Mouse (Mus musculus): ENCODE measurements around the gene Mgat4c.
"Not testable (repeated sequence)": the region's sequence is repeated elsewhere in the genome, so short reads cannot be mapped to it uniquely, and the experiment has no call there.

Gene Mgat4c

DNA sequence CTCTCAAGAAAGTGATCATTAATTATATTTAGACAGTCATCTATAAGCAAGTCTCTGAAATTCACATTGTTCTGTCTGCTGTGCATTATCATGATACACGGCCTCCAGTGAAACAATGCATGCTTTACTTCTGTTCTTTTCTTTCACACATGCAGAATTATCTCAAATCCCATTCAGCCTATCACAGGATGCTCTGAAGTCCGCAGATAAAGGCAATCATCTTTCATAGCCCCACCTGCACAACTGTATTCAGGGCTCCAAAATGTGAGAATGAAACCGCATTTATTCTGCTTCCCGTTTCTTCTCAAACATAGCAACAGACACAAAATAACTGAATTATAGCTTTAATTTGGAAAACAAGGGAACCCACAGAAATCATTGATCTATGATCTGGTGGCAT, 446.1 kb downstream of the Mgat4c start:
- no peak for DNase-seq (ENCODE audit: low spot score in 2 of 2)

DNA sequence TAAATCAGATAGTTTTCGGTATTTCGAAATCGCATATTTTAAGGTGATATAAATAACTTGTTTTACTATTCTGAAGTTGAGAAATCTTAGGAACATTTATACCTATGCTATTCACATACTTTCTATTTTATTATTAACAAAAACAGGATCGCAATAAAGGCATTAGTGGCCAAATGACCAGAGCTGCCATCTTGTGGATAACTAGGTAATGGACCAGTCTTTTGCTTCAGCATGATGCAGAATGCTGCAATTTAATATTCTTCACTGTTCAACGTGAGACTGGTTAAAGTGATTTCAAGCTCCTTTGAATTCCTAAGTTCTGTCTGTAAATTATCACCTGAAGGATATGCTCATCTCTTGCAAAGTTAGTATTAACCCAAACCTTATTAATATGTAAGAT, 473.6 kb downstream of the Mgat4c start:
- no peak for DNase-seq (ENCODE audit: low spot score in 2 of 2)

DNA sequence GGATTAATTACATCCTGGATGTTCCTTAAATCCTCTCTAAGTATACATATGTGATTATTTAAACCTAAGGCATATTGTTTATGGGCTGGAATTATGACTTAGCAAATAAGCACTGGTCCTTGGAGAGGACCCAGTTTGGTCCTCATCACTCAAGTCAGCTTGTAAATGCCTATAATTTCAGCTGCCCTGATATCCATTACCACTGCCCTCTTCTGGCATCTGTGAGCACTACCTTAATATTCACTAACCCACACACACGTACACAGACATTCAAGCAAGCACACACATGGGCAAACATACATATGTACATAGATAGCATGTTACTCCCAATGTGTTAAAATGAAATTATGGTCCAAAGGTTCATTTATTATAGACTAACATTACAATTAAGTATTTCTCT, 474.6 kb downstream of the Mgat4c start:
- no peak for DNase-seq (ENCODE audit: low spot score in 2 of 2)

DNA sequence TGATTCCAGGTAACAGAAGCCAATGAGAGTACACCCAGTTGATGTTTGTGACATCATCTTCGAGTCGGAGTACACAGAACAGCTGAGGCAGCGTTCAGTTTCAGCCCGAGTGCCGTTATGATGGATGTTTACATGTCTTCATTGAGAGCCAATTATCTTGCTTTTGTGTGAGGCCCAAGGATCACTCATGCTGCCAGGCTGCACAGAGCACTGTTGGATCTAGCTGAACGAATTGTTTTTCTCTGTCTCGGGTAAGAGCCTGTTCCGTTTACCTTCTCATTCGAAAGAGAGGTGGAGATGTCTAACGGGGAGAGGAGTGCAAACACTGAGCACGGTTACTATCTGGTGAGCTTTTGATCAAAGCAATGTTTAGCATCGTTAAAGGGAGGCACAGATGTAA, 477.5 kb downstream of the Mgat4c start:
- DNase-seq (ENCODE audit: low spot score in 2 of 2): no peak

DNA sequence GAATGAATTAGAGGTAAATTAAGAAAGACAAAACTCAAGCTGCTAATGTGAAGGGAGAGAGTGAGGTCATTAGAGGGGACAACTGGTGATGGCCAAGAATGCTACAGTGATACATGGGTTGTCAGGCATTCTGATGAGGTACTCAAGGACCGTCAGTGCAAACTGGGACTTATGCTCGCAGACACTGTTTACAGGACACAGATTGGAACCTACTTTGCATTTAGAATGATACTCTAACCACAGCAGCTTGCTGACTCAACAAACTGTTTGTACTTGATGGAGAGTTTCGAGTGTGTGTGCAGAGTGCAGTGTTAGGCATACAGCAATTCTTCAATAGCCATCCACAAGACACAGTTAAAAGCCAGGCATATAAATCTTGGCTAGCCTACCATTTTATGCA, 503.4 kb downstream of the Mgat4c start:
- DNase-seq (ENCODE audit: low spot score in 2 of 2): no peak

DNA sequence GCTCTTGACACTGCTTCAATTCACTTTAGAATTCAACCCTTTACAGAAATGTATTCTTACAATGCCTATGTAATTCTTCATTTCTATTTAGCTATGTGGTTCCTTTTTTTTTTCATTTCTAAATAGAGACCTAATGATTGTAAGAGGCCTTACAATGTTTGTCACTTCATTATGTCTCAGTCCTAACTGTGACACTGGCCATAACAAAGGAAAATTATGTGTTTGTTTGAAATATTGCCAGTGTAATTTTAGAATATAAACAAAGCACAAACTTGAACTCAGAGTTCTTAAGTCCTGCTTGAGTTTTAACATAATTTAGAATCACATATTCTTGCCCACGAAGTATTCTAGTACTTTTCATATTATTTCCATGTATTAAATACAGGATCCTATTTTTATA, 510.4 kb downstream of the Mgat4c start:
- no peak for DNase-seq (ENCODE audit: low spot score in 2 of 2)

DNA sequence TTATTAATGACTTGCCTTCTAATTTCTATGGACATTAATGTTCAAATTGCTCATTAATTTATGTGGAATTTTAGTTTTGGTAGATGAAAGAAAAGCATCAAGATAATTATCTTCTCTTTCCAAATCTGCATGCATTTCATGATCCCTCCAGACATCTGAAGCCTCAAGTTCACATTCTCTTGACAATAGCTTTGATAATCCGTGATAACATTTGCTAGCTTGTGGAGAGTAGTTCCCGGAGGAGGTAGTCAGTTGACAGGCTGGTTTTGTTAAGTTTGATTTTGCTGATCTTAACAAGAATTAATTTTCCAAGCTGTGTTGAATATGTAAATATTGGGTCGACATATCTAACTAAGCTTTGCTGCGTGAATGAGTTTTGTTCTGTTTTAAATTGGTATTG, 515.6 kb downstream of the Mgat4c start:
- DNase-seq (ENCODE audit: low spot score in 2 of 2): no peak

DNA sequence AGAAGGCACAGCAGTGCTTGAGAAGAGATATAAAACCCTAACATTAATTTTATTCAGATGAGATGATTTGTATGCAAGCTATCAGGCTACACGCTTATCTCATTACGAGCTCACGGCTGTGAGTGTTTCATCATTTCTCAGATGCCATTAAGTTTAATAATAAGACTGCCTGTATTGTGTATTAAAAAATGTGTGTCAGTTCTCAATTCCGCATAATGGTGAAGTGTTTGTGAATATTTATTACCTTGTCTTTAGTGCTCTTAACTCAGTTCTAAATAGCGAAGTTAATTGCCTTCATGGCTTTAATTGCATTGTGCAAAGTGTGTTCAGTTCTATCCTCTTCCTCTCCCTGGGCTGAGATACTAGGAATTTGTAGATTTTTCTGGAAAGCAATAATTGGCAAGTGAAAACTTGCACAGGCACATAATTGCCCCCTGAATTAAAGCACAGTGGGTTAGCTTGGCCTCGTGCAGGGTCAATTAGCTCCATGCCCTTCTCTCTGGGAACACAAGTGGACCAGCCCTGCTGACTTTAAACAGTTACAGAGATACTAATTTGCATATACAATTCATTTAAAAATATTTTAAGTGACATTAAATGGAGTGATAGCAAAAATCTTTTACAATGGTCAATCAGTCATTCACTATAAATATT, 557.4 kb downstream of the Mgat4c start:
- DNase-seq (ENCODE audit: low spot score in 2 of 2): no peak

DNA sequence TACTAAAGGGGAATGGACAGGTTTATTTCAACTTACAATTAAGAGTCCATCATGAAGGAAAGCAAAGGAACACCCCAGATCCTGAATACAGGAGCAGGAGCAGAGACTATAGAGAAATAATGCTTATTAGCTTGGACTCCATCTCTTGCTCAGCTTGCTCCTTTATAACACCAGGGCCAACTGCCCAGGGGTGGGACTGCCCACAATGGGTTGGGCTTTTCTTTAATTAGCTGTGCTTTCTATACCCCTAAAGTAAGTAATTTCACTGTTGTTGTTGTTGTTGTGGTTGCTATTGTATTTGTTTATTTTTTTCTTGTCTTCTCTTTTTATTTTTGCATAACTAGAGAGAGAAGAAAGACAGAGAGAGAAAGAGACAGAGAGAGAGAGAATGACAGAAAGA, 562.6 kb downstream of the Mgat4c start:
- no peak for DNase-seq (ENCODE audit: low spot score in 2 of 2)

DNA sequence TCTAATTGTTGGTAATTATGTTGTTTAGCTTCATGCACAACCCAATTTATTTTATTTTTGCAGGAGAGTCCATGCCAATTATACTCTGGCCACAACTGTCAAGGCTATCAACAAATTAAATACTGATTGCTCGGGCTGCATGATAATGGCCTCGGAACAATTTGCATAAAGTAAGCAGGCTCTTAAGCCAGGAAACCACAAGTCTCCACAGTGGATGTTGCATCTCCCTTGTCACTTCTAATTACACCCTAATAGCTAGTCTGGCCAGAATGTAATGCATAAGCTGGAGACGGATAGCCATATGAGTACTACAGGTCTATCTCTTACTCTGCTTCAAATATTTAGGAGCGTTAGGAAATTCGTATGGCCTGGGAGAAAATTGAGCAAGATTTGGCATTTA, 563.3 kb downstream of the Mgat4c start:
- no peak for DNase-seq (ENCODE audit: low spot score in 2 of 2)

DNA sequence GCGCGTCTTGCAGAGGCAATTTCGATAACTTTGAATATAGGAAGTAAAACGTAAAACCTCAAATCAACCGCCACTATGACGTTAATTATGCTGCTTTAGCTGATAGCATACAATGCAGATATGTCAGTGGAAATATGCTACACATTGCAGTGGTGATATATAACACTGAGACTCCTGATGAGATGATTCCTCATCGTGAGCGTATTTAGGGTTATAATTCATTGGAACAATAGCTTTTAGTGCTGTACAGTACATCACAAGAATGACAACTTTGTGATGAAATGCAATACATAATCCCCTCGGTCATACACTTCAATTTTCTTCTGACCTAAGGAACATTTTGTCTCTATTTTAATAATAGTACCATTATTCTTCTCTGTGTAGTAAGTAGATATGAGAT, 564.0 kb downstream of the Mgat4c start:
- DNase-seq (ENCODE audit: low spot score in 2 of 2): no peak

DNA sequence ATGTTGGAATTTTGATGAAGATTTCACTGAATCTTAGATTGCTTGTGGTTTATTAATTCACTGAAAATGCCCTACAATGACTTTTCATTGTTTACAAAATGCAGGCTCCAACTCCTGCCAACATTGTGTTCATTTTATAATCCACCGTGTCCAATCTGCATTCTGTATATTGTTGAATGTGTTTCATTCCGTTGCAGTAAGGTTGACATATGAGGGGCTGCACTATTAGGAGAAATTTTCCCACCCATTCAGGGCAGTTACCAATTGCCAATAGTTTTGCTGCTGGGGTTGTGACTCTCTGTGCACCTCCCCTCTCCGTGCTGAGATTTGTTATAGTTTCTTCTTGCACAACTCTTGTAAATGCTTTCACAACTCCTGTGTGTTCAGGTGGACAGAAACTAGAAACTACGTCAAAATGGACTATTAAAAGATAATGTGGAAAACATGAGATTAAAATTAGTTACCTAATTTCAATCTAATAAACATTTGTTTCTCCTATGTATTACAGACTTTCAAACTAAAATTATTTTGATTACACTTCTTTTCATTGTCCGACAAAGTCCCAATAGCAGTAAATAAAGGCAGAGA, 627.7 kb downstream of the Mgat4c start:
- DNase-seq (ENCODE audit: low spot score in 2 of 2): no peak

DNA sequence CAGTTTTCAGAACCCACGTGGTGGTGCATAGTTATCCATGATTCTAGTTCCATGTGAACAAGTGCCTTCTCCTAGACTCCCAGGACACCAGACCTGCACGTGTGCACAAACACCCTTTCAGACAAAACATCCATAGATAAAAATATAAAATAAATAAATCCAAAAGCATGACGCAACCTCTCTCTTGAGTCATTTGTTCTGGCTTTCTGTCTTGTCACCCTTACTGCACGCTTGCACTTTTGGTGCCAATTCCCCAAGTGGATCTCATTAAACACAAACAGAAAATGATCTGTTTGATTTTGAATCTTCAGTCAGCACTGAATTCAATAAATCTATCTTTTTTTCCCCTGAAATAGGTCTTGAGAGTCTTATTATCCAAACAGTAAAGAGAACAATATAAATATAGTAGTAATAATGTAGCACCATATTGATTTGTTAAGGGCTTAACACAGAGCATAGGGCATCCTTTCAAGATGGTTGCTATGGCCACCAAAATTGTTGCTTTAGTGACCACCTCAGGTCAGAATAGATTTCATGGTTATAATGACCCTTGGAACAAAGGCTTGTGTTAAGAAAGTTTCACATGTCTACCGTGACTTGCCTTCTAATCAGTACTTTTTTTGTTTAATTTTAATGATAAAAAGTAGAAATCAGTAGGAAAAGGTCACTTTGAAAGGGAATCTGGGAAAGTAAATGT, 684.5 kb downstream of the Mgat4c start:
- no peak for DNase-seq (ENCODE audit: low spot score in 2 of 2)

DNA sequence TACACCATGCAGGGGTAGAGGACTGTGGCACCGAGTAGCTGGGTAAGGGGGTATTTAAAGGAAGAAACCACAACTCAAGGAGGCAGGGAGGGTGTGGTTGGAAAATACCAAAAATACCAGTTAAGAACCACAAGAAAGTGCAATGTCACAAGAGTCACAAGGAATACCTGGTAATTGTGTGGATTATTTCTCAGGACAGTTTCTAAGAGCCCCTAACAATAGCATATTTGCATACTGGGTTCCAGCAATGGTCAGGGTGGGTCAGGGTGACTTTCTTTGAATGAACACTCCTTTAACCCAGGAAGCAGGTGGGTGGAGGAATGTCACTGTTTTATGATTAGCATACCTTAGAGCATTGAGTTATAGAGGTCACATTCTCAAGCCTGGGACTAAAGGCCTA, 689.3 kb downstream of the Mgat4c start:
- DNase-seq (ENCODE audit: low spot score in 2 of 2): no peak

DNA sequence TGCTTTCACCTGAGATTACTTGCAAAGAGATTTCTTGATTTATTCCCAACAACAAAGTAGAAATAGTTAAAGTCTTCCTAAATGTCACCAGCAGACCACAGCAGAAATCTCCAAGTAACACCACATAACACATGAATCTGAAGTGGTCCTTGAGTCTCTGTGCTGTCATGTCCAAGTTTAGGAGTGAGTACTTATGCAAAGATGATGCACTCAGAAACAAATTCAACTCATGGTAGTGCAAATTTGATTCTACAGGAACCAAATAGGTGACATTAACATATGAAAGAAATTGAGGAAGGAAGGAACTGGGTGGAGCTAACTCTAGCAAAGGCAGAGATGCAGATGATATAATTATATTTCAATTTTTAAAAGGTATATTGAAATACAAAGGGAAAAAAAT, 690.8 kb downstream of the Mgat4c start:
- no peak for DNase-seq (ENCODE audit: low spot score in 2 of 2)

DNA sequence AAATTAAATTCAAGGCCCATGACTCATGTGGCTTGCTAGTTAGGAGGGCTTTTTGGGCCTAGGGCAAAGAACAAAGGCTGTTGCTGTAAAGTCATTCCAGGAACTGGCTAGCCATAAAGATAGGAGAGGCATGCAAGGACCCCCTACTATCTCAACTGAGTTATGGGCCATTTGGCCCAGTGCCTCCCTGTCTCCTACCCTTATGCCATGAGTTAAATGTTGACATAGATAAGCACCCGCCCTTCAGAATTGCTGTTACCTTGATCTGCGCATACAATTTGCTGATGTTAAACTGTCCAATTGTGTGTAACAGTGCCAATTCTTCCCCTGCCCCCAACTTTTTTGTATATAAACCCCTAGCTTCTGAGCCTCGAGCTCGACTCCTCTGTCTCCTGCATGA, 692.8 kb downstream of the Mgat4c start:
- no peak for DNase-seq (ENCODE audit: low spot score in 2 of 2)

DNA sequence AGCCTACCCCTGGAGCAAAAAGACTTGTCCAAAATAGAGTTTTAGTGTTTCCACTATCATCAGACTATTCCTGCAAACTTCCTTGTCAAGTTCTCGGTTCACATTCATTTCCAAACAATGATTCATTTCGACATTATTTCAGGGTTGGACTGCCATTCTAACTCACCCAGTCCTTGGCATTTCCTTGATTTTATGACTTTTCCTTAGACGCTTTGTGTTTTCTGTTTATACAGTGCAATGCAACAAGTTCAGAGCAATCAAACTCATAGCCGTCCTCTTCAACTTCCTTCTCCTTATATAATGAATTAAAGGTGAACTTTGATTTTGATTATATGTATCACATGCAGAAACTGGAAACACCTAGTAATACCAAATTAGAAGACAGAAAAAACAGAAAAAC, 696.1 kb downstream of the Mgat4c start:
- DNase-seq (ENCODE audit: low spot score in 2 of 2): no peak

DNA sequence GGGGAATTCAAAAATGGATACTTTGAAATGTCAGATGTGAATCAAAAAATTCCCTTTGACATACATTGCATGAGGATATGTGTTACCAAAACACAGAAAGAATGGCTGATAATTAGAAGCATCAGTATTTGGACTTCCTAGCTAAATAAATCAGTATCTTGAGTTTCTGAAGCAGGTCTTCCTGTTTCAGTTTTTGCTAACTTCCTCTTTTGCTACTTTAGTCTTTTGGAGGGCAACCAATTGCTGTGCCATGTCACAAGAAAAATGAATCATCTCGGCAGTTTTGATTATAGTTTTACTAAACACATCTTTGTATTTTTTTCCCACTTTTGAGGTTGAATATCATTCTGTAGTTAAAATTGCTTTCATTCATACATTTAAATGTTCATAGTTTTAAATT, 707.9 kb downstream of the Mgat4c start:
- DNase-seq (ENCODE audit: low spot score in 2 of 2): no peak

DNA sequence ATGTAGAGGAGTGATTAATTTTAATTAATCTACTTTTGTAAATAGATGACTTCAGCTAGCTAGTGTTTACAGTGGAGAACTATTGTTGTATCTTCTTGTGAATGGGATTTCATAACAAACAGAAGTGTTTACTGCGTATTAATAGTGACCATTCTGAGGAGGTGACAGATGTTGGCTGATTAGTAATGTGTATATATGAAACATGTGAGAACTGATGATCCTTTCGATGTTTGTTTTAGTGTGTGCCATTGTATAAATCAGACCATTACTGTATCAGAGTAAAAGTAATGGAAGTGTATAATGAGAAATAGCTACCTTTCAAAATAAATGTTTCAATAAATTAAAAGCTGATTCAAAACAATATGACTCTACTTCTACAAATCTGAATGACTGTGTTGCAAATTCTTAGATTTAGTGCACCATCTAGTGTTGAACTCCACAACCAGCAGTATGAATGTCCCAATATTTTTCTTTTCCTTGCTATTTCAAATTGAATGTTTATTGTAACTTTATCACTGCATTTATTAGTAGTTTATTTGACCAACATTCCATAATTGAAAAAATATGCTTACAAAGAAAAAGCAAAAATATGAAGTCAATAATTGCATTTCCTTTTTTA, 736.5 kb downstream of the Mgat4c start:
- no peak for DNase-seq (ENCODE audit: low spot score in 2 of 2)

DNA sequence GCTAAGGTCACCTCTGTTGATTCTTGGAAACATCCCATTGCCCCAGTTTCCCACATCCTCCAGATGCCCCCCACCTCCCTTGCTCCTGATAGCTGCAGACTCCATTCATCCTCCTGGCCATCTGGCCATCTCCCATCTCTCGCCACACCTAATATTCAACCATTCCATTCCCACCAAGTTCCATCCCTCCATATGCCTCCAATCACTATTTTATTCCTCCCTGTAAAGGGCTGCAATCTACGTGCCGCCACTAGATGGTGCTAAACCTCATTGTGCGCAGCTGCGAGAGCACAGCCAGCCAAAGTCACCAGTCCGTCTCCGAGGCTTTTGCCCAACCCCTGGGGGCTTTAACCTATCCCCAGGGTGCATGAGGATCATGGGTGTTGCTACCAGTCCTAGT, 753.8 kb downstream of the Mgat4c start:
- not testable (repeated sequence) for DNase-seq (ENCODE audit: low spot score in 2 of 2)

DNA sequence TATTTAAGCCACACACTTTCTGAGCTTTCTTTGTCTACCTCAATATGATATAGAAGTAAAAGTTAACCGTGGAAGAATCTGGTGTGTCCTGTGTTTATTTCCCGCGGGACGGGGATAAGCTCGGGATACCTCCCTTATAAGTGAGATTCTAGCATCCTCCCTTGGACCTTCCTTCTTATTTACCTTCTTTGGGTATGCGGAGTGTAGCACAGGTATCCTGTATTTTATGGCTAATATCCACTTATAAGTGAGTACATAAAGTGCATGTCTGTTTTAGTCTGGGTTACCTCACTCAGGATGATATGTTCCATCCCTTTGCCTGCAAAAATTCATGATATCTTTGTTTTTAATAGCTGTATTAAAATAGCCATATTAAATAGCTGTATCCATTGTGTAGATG, 754.2 kb downstream of the Mgat4c start:
- not testable (repeated sequence) for DNase-seq (ENCODE audit: low spot score in 2 of 2)
